Mouse (Mus musculus): Measurements from ENCODE around the gene Eef1akmt2. TPM values are rescaled to one million over a fixed set of nuclear protein-coding genes. Genes with fewer than 3 reads are reported as not detected.

Gene Eef1akmt2
- total RNA-seq, 2 experiments from 2014 or later = 31.9 to 34.9 TPM

GRCm38 (mm10) chr7:132811716-132812618, 40.5 kb downstream of the Eef1akmt2 start:
- ATAC-seq (ENCODE audit: poor library complexity, severe bottlenecking) = no peak

- ATAC-seq (ENCODE audit: poor library complexity, severe bottlenecking) = peak; percentile 64
Observed at GRCm38 (mm10) chr7:132810879-132811278, 41.6 kb downstream of the Eef1akmt2 start.

GRCm38 (mm10) chr7:132810368-132810767, 42.1 kb downstream of the Eef1akmt2 start:
- no peak for ATAC-seq (ENCODE audit: poor library complexity, severe bottlenecking)

- no peak for ATAC-seq (ENCODE audit: poor library complexity, severe bottlenecking)
Observed at GRCm38 (mm10) chr7:132809721-132810120, 42.8 kb downstream of the Eef1akmt2 start.

- ATAC-seq (ENCODE audit: poor library complexity, severe bottlenecking) = no peak
Observed at GRCm38 (mm10) chr7:132808841-132809682, 43.4 kb downstream of the Eef1akmt2 start.

- ATAC-seq (ENCODE audit: poor library complexity, severe bottlenecking) = no peak
Observed at GRCm38 (mm10) chr7:132808051-132808796, 44.2 kb downstream of the Eef1akmt2 start.

GRCm38 (mm10) chr7:132806926-132807857, 45.3 kb downstream of the Eef1akmt2 start:
- no peak for ATAC-seq (ENCODE audit: poor library complexity, severe bottlenecking)

GRCm38 (mm10) chr7:132806286-132806685, 46.2 kb downstream of the Eef1akmt2 start:
- ATAC-seq (ENCODE audit: poor library complexity, severe bottlenecking) = no peak

GRCm38 (mm10) chr7:132804951-132805350, 47.5 kb downstream of the Eef1akmt2 start:
- peak; percentile 41 for ATAC-seq (ENCODE audit: poor library complexity, severe bottlenecking)

- no peak for ATAC-seq (ENCODE audit: poor library complexity, severe bottlenecking)
Observed at GRCm38 (mm10) chr7:132804461-132804860, 48.0 kb downstream of the Eef1akmt2 start.

- ATAC-seq (ENCODE audit: poor library complexity, severe bottlenecking) = peak; percentile 83
Observed at GRCm38 (mm10) chr7:132803962-132804361, 48.5 kb downstream of the Eef1akmt2 start.

- peak; percentile 6 for ATAC-seq (ENCODE audit: poor library complexity, severe bottlenecking)
Observed at GRCm38 (mm10) chr7:132803336-132803735, 49.1 kb downstream of the Eef1akmt2 start.

- no peak for ATAC-seq (ENCODE audit: poor library complexity, severe bottlenecking)
Observed at GRCm38 (mm10) chr7:132802691-132803090, 49.8 kb downstream of the Eef1akmt2 start.

- ATAC-seq (ENCODE audit: poor library complexity, severe bottlenecking) = no peak
Observed at GRCm38 (mm10) chr7:132802066-132802465, 50.4 kb downstream of the Eef1akmt2 start.

- ATAC-seq (ENCODE audit: poor library complexity, severe bottlenecking) = no peak
Observed at GRCm38 (mm10) chr7:132801509-132801908, 51.0 kb downstream of the Eef1akmt2 start.

GRCm38 (mm10) chr7:132800868-132801267, 51.6 kb downstream of the Eef1akmt2 start:
- ATAC-seq (ENCODE audit: poor library complexity, severe bottlenecking) = no peak

GRCm38 (mm10) chr7:132799119-132800016, 53.1 kb downstream of the Eef1akmt2 start:
- ATAC-seq (ENCODE audit: poor library complexity, severe bottlenecking) = no peak

GRCm38 (mm10) chr7:132795141-132795540, 57.3 kb downstream of the Eef1akmt2 start:
- ATAC-seq (ENCODE audit: poor library complexity, severe bottlenecking) = no peak

- ATAC-seq (ENCODE audit: poor library complexity, severe bottlenecking) = no peak
Observed at GRCm38 (mm10) chr7:132793467-132793866, 59.0 kb downstream of the Eef1akmt2 start.

All from megakaryocyte, adult 5-6 weeks (primary cell).